Mouse (Mus musculus): ENCODE results near the gene Ahnak. TPM values are rescaled to one million over a fixed set of nuclear protein-coding genes. Genes with fewer than 3 reads are reported as not detected.
A peak's percentile ranks its signal among the peaks of the same experiment; 100 is the strongest.

The Ahnak gene
- polyA plus RNA-seq (2012; rRNA removed), result 6.8 and 7.5 TPM in 2 replicates

- no peak for DNase-seq (ENCODE audit: extremely low spot score in 1 of 2, low spot score in 1 of 2)
Observed at GRCm38 (mm10) chr19:8989066-8989566, at the start of gene Ahnak. Ahnak (plus strand) TSS chr19:8989284.

DNA sequence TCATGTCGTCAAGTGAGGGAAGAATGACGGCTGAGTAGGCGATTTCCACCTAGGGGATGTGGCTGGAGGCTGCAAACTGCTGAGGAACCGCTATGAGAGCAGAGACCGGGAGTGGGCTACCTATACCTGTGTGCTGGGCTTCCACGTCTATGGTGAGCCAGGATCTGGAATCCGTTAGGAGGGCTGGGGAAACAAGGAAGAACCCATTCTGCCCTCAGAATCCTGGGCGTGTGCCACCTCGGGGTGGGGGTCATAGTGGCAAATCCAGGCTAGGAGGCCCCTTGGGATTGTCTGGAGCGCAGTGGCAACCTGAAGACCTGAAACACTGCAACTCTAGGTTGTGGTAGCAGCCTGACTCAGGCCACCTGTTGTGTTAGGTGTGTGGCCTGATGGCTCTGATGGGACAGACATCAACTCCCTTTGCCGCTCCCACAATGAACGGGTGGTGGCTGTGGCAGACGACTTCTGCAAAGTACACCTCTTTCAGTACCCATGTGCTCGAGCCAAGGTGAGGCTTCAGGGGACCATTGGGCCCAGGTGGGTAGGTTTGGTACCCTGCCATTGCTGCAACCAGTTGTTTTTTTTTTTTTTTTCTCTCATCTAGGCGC, 48.5 kb upstream of the Ahnak start:
- no peak for DNase-seq (ENCODE audit: extremely low spot score in 1 of 2, low spot score in 1 of 2)

- no peak for DNase-seq (ENCODE audit: extremely low spot score in 1 of 2, low spot score in 1 of 2)
Observed at GRCm38 (mm10) chr19:8941136-8941514, 48.0 kb upstream of the Ahnak start.

- DNase-seq (ENCODE audit: extremely low spot score in 1 of 2, low spot score in 1 of 2), result peak; percentile 85 to 95
Observed at GRCm38 (mm10) chr19:8941515-8942217, 47.4 kb upstream of the Ahnak start, which contains the start of gene Mta2. Mta2 (plus strand) TSS chr19:8941875.

GRCm38 (mm10) chr19:8942276-8942964, 46.7 kb upstream of the Ahnak start:
- no peak for DNase-seq (ENCODE audit: extremely low spot score in 1 of 2, low spot score in 1 of 2)

GRCm38 (mm10) chr19:8943047-8943446, 46.0 kb upstream of the Ahnak start:
- DNase-seq (ENCODE audit: extremely low spot score in 1 of 2, low spot score in 1 of 2), result no peak

- DNase-seq (ENCODE audit: extremely low spot score in 1 of 2, low spot score in 1 of 2), result no peak
Observed at GRCm38 (mm10) chr19:8944062-8944461, 45.0 kb upstream of the Ahnak start.

- no peak for DNase-seq (ENCODE audit: extremely low spot score in 1 of 2, low spot score in 1 of 2)
Observed at GRCm38 (mm10) chr19:8944750-8945149, 44.3 kb upstream of the Ahnak start.

DNA sequence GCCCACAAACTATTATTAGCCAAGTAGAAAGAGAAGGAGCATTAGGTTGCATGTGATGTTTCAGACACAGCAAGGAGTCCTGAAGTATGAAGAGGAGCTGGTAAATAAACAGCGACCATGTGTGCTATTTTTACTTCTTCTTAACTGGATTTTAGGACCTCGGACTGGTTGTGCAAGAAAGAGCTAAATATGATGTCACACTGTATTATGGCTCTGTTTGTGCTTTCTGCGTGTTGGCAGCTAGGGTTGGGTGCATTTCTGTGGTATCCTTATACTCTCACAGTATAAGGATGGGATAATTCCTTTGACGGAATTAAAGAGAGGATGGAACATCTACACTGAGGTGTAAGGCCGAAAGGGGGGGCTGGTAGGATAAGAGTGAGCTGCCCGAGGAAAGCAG, 43.8 kb upstream of the Ahnak start:
- no peak for DNase-seq (ENCODE audit: extremely low spot score in 1 of 2, low spot score in 1 of 2)

DNA sequence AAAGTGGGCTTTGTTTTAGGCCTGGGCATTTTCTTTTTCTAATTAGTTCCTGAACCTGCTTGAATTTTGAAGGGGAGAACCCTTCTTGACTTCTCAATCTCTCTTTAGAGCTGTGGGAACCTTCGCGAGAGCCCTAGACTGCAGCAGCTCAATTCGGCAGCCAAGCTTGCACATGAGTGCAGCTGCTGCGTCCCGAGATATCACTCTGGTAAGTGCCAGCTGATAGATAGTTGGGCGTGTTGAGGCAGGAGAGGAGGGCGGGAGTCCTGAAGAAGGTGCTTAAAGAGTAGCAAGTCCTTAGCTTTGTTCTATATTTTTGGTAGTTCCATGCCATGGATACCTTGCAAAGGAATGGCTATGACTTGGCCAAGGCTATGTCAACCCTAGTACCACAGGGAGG, 42.2 kb upstream of the Ahnak start:
- DNase-seq (ENCODE audit: extremely low spot score in 1 of 2, low spot score in 1 of 2), result no peak

DNA sequence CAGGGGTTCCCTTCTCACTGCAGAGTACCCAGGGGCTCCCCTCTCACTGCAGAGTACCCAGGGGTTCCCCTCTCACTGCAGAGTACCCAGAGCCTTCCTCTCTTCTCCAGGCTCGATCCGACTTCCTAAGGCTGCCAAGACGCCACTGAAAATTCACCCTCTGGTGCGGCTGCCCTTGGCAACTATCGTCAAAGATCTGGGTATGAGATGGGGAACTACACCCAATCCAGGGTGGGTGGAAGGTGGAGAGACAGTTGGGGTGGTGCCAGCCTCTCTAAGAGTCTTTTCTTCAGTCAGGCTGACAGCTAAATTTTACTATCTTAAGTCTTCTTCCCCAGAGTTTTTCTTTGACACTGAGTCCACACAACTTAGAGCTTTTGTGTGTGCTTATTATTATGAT, 38.9 kb upstream of the Ahnak start:
- no peak for DNase-seq (ENCODE audit: extremely low spot score in 1 of 2, low spot score in 1 of 2)

DNA sequence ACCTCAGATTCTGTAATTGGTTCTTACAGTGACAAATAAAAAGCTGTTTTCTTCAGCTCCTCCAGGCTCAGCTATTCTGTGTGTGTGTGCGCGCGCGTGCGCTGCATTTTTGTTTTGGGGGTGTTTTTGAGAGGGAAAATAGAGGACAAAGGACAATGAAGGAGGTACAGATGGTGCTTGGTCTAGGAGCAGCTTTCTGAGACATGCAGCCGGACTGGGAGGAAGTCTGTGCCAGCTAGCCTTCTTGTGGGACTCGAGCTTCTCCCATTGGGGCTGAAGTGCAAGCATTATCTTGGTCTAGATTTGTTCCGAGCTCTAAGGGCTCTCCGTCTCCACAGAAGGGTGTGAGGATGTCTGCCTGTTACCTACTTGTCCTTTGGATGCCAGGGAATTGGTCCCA, 36.8 kb upstream of the Ahnak start:
- DNase-seq (ENCODE audit: extremely low spot score in 1 of 2, low spot score in 1 of 2), result no peak

DNA sequence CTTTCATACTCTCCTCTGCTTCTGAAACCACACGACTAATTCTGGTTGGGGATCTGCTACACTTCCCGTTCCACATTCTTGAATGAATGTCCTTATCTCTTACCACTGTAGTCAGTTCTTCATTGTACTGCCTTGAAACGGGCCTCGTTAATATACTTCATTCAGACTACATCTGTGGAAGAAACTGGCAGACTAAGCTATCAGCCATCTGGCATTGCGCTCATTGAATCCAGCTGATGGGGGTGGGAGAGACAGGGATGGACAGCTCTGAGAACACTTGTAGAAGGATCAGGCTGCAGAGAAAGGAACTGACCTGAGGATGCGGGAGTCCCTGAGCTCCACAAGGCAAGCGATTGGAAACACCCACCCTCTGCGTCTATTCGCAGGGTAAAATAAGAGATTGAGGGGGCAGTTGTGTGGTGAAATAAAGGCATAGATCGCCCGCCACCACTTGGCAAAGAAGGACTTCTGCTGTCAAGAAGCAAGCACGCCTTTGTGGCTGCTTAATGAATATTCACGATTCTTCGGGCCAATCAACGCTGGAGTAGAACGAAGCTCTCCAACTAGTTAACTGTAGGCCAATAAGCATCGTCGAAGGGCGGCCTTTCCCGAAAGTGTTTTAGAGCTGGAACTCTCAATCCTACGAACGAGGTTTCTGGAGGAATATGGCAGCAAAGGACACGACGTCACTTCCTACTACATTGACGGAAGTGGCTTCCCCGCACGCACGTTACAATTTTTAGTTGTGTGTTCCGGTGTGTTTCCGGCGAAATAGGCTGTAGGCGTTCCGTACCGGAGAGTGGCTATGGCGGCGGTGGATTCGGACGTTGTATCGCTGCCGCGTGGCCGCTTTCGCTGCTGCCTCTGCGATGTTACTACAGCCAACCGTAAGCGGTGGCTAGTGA, 35.7 kb upstream of the Ahnak start, which contains the start of gene Tut1:
TSS of gene Tut1 (plus strand) at position 713 of the 905 bp plus-strand sequence.
- peak; percentile 93 to 98 for DNase-seq (ENCODE audit: extremely low spot score in 1 of 2, low spot score in 1 of 2)

DNA sequence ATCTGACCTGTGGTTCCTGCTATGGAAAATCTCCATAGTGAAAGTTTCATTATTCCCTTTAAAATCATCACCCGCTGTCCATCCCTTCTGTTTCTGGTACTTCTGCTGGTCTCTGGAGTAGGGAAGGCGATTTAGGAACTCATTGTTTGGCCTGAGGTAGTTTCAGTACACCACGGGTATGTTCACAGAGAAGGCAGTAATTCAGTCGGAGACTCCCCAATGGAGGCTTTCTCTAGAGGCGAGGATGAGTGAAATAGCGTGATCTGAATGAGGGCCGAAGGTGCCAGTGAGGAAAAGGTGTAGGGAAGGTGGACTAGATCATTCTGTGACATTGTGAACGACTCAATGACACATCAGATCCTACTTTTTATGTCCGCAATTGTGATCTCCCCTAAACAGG, 34.9 kb upstream of the Ahnak start:
- no peak for DNase-seq (ENCODE audit: extremely low spot score in 1 of 2, low spot score in 1 of 2)

DNA sequence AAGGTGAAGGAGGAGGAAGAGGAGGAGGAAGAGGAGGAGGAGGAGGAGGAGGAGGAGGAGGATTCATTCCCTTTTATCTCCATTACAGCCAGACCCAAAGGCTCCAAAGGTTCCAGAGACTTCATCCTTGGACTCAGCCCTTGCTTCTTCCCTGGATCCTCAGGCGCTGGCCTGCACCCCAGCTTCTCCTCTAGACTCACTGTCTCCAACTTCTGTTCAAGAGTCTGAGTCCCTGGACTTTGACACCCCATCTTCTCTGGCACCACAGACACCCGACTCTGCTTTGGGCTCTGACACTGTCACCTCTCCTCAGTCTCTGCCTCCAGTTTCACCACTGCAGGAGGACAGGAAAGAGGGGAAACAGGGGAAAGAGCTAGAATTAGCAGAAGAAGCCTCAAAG, 26.8 kb upstream of the Ahnak start:
- DNase-seq (ENCODE audit: extremely low spot score in 1 of 2, low spot score in 1 of 2), result no peak

GRCm38 (mm10) chr19:8965075-8965474, 24.0 kb upstream of the Ahnak start:
- no peak for DNase-seq (ENCODE audit: extremely low spot score in 1 of 2, low spot score in 1 of 2)

DNA sequence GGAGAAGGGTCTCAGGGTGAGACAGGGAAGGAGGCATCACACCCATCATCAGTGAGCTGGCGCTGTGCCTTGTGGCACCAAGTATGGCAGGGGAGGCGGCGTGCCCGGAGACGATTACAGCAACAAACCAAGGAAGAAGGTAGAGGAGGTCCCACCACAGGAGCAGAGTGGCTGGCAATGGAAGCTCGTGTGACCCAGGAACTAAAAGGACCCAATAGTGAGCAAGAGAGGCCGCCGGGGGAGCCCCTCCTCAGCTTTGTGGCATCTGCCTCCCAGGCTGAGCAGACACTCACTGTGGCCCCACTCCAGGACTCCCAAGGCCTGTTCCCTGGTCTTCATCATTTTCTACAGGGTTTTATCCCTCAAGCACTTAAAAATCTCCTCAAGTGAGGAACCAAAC, 23.3 kb upstream of the Ahnak start:
- no peak for DNase-seq (ENCODE audit: extremely low spot score in 1 of 2, low spot score in 1 of 2)

DNA sequence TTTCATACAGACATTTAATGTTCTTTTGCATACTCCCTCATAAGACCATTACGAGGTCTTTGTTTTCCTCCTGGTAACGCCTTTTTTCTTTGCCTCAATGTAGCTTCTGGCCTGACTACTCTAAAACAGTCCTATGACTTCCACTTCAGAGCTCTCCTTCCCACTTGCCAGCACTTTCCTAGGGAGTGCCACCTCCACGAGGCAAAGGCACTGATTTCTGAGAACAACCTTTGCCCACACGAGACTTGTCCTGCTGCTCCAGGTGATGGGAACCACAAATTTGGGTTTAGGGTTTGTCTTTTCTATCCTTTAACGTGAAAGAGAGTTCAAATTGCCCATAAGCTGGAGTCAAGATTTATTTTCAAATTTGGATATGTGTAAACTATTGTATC, 22.9 kb upstream of the Ahnak start:
- DNase-seq (ENCODE audit: extremely low spot score in 1 of 2, low spot score in 1 of 2), result no peak

- DNase-seq (ENCODE audit: extremely low spot score in 1 of 2, low spot score in 1 of 2), result peak; percentile 99 to 100
Observed at GRCm38 (mm10) chr19:8966590-8967372, 22.3 kb upstream of the Ahnak start, which contains the start of gene Eef1g. Eef1g (plus strand) TSS chr19:8967041.

- DNase-seq (ENCODE audit: extremely low spot score in 1 of 2, low spot score in 1 of 2), result no peak
Observed at GRCm38 (mm10) chr19:8967373-8967743, 21.7 kb upstream of the Ahnak start.
